Mouse (Mus musculus) sigmoid colon, adult 10 weeks (tissue): ENCODE results near the gene Aatf. TPM values are rescaled to one million over a fixed set of nuclear protein-coding genes. Genes with fewer than 3 reads are reported as not detected.

Source experiments
- polyA plus RNA-seq: library from polyadenylated mRNA; stranded (reverse); fragments of 350-450 nt; fragmentation: Illumina TruSeq; extraction: RNeasy Lipid Tissue Mini Kit (QIAGEN cat#74804); gene quantifications from one replicate; pipeline ENCODE4 v1.2.3, GENCODE M21; 2014; ENCODE audit warnings: low read depth, low replicate concordance

Gene Aatf
- 22.2 TPM for polyA plus RNA-seq

GRCm38 (mm10) chr11:84513171-84514116 is at the start of gene Aatf:
TSS of gene Aatf (minus strand) at chr11:84513522.

GRCm38 (mm10) chr11:84525421-84526274 is 12.3 kb upstream of the Aatf start, which contains the start of gene Lhx1:
TSS of gene Lhx1 (minus strand) at chr11:84525535.

Other genes starting within 250 kb of the Aatf start
- gene Lhx1, start 12.0 kb upstream of the Aatf start, polyA plus RNA-seq, result not detected